Mouse (Mus musculus): Measurements from ENCODE around the gene Ccdc71l. TPM values are rescaled to one million over a fixed set of nuclear protein-coding genes. Genes with fewer than 3 reads are reported as not detected.

Gene Ccdc71l
- total RNA-seq (2012; rRNA removed) = 4.0 and 5.1 TPM in 2 replicates

GRCm38 (mm10) chr12:32378528-32379295 is at the start of gene Ccdc71l:
Gene Ccdc71l (plus strand): TSS chr12:32378704.
- DNase-seq (ENCODE audit: low read depth, low spot score) = peak; percentile 91
- in situ Hi-C loops (cut with MboI; ENCODE audit: low sequenced_read_pairs in 2 of 2, unreplicated experiment in 2 of 2) = no loop called here
- TF ChIP-seq HCFC1 (IDR thresholded peaks at IDR 0.05; ENCODE audit: borderline replicate concordance, insufficient read depth, low read length) (0 out of 2 replicates have a peak, but pooled peaks have one; percentile 36), ZNF384 (IDR thresholded peaks at IDR 0.05; ENCODE audit: low read depth, low read length) (no peak), CHD2 (IDR thresholded peaks at IDR 0.05; ENCODE audit: low read depth, low read length) (no peak), MAFK (IDR thresholded peaks at IDR 0.05; ENCODE audit: insufficient read depth, low read depth, low read length) (no peak), ZC3H11A (IDR thresholded peaks at IDR 0.05; ENCODE audit: borderline replicate concordance, low read depth, low read length) (no peak)
- H3K36me3 ChIP-seq (ENCODE audit: control insufficient read depth, insufficient read depth, low read length, poor library complexity, severe bottlenecking) = no peaks in the 10 kb centered on the region
- peaks cover 0 to 2% of the 10 kb centered on the region in 2 experiments; a peak in 1 of 4 replicates for H3K4me1 ChIP-seq (ENCODE audit: control insufficient read depth in 2 of 2, insufficient read depth in 2 of 2, low read length in 2 of 2, poor library complexity in 1 of 2)
- H3K4me3 ChIP-seq (ENCODE audit: insufficient read depth in 1 of 2, low read depth in 1 of 2, low read length in 2 of 2, poor library complexity in 1 of 2, severe bottlenecking in 1 of 2) = peak within 1 kb of the TSS; percentile 92 to 94
- H3K9ac ChIP-seq (ENCODE audit: insufficient read depth, low read depth, low read length, poor library complexity, severe bottlenecking) = peak within 1 kb of the TSS; percentile 90
- H3K9me3 ChIP-seq (ENCODE audit: control insufficient read depth, insufficient read depth, low read depth, low read length) = no peaks in the 10 kb centered on the region
- H3K27ac ChIP-seq (ENCODE audit: insufficient read depth, low read depth, low read length, poor library complexity, severe bottlenecking) = peak within 1 kb of the TSS; percentile 68

- in situ Hi-C loops (cut with MboI; ENCODE audit: low sequenced_read_pairs in 2 of 2, unreplicated experiment in 2 of 2) = no loop called here
- no peaks in the 10 kb centered on the region for H3K4me1 ChIP-seq (ENCODE audit: control insufficient read depth in 2 of 2, insufficient read depth in 2 of 2, low read length in 2 of 2, poor library complexity in 1 of 2)
- no peak for TF ChIP-seq ZNF384 (IDR thresholded peaks at IDR 0.05; ENCODE audit: low read depth, low read length)
- TF ChIP-seq CHD2 (IDR thresholded peaks at IDR 0.05; ENCODE audit: low read depth, low read length) = no peak
- TF ChIP-seq ZC3H11A (IDR thresholded peaks at IDR 0.05; ENCODE audit: borderline replicate concordance, low read depth, low read length) = no peak
- TF ChIP-seq MAFK (IDR thresholded peaks at IDR 0.05; ENCODE audit: insufficient read depth, low read depth, low read length) = no peak
- TF ChIP-seq HCFC1 (IDR thresholded peaks at IDR 0.05; ENCODE audit: borderline replicate concordance, insufficient read depth, low read length) = no peak
- H3K9me3 ChIP-seq (ENCODE audit: control insufficient read depth, insufficient read depth, low read depth, low read length) = no peaks in the 10 kb centered on the region
- H3K27ac ChIP-seq (ENCODE audit: insufficient read depth, low read depth, low read length, poor library complexity, severe bottlenecking) = no peak overlapping the region
- H3K9ac ChIP-seq (ENCODE audit: insufficient read depth, low read depth, low read length, poor library complexity, severe bottlenecking) = no peak overlapping the region
- H3K4me3 ChIP-seq (ENCODE audit: insufficient read depth in 1 of 2, low read depth in 1 of 2, low read length in 2 of 2, poor library complexity in 1 of 2, severe bottlenecking in 1 of 2) = no peak overlapping the region
- no peaks in the 10 kb centered on the region for H3K36me3 ChIP-seq (ENCODE audit: control insufficient read depth, insufficient read depth, low read length, poor library complexity, severe bottlenecking)
- DNase-seq (ENCODE audit: low read depth, low spot score) = no peak
These were observed 39.4 kb upstream of the Ccdc71l start for GRCm38 (mm10) chr12:32339078-32339477.

GRCm38 (mm10) chr12:32343487-32343886 is 35.0 kb upstream of the Ccdc71l start:
- Histone ChIP-seq H3K9me3 (ENCODE audit: control insufficient read depth, insufficient read depth, low read depth, low read length) (no peaks in the 10 kb centered on the region), H3K27ac (ENCODE audit: insufficient read depth, low read depth, low read length, poor library complexity, severe bottlenecking) (no peak overlapping the region), H3K4me1 (ENCODE audit: control insufficient read depth in 2 of 2, insufficient read depth in 2 of 2, low read length in 2 of 2, poor library complexity in 1 of 2) (no peaks in the 10 kb centered on the region), H3K9ac (ENCODE audit: insufficient read depth, low read depth, low read length, poor library complexity, severe bottlenecking) (no peak overlapping the region), H3K36me3 (ENCODE audit: control insufficient read depth, insufficient read depth, low read length, poor library complexity, severe bottlenecking) (no peaks in the 10 kb centered on the region), H3K4me3 (ENCODE audit: insufficient read depth in 1 of 2, low read depth in 1 of 2, low read length in 2 of 2, poor library complexity in 1 of 2, severe bottlenecking in 1 of 2) (no peak overlapping the region)
- no peak for DNase-seq (ENCODE audit: low read depth, low spot score)
- no peak for TF ChIP-seq HCFC1 (IDR thresholded peaks at IDR 0.05; ENCODE audit: borderline replicate concordance, insufficient read depth, low read length)
- no peak for TF ChIP-seq CHD2 (IDR thresholded peaks at IDR 0.05; ENCODE audit: low read depth, low read length)
- no peak for TF ChIP-seq ZC3H11A (IDR thresholded peaks at IDR 0.05; ENCODE audit: borderline replicate concordance, low read depth, low read length)
- TF ChIP-seq ZNF384 (IDR thresholded peaks at IDR 0.05; ENCODE audit: low read depth, low read length) = no peak
- TF ChIP-seq MAFK (IDR thresholded peaks at IDR 0.05; ENCODE audit: insufficient read depth, low read depth, low read length) = no peak
- in situ Hi-C loops (cut with MboI; ENCODE audit: low sequenced_read_pairs in 2 of 2, unreplicated experiment in 2 of 2) = no loop called here

- in situ Hi-C loops (cut with MboI; ENCODE audit: low sequenced_read_pairs in 2 of 2, unreplicated experiment in 2 of 2) = no loop called here
- H3K4me3 ChIP-seq (ENCODE audit: insufficient read depth in 1 of 2, low read depth in 1 of 2, low read length in 2 of 2, poor library complexity in 1 of 2, severe bottlenecking in 1 of 2) = no peak overlapping the region
- TF ChIP-seq MAFK (IDR thresholded peaks at IDR 0.05; ENCODE audit: insufficient read depth, low read depth, low read length) (no peak), CHD2 (IDR thresholded peaks at IDR 0.05; ENCODE audit: low read depth, low read length) (no peak), ZC3H11A (IDR thresholded peaks at IDR 0.05; ENCODE audit: borderline replicate concordance, low read depth, low read length) (no peak), HCFC1 (IDR thresholded peaks at IDR 0.05; ENCODE audit: borderline replicate concordance, insufficient read depth, low read length) (no peak), ZNF384 (IDR thresholded peaks at IDR 0.05; ENCODE audit: low read depth, low read length) (no peak)
- H3K9ac ChIP-seq (ENCODE audit: insufficient read depth, low read depth, low read length, poor library complexity, severe bottlenecking) = no peak overlapping the region
- no peak overlapping the region for H3K27ac ChIP-seq (ENCODE audit: insufficient read depth, low read depth, low read length, poor library complexity, severe bottlenecking)
- H3K4me1 ChIP-seq (ENCODE audit: control insufficient read depth in 2 of 2, insufficient read depth in 2 of 2, low read length in 2 of 2, poor library complexity in 1 of 2) = no peaks in the 10 kb centered on the region
- no peaks in the 10 kb centered on the region for H3K36me3 ChIP-seq (ENCODE audit: control insufficient read depth, insufficient read depth, low read length, poor library complexity, severe bottlenecking)
- DNase-seq (ENCODE audit: low read depth, low spot score) = no peak
- H3K9me3 ChIP-seq (ENCODE audit: control insufficient read depth, insufficient read depth, low read depth, low read length) = no peaks in the 10 kb centered on the region
These were observed 32.4 kb upstream of the Ccdc71l start for GRCm38 (mm10) chr12:32346121-32346520.

All from ES-E14 (cell line).